12 mouse cellular contexts compared by ENCODE assay signal in the genomic region with DNA sequence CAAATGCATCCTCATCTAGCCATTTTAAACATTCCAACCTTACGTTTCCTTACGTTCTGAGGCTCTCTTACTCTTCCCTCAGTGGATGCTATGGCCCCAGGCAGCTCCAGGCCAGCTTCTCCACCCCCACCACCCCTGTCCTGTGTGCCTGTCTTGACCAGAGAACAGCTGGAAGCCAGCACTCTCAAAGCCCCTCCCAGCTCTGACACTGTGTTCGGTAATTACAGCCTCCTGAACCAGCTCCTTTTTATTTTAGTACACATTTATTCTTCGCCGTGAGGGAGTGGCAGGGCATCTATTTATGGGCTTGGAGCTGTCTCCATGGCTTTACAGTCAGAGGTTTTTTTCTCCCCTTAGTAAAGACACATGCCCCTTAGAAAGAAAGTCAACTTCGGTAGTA.
DNase-seq lines count a peak whose midpoint lies in the region; ATAC-seq and TF ChIP-seq lines count a peak whose summit lies in the region.
"Had no signal": no experiment of that assay in that cellular context is flagged by ENCODE, and none has a peak within 500 bp of the region (broad histone marks: within the 10 kb centered on the region; RNA-seq: fewer than 3 reads in every experiment).

No protein-coding gene starts in this region.

- H3K4me3 ChIP-seq in gastrocnemius, adult 2 months = no peak overlapping the region
- H3K4me3 ChIP-seq in layer of hippocampus, adult 2 months = no peak overlapping the region
- H3K4me3 ChIP-seq in limb, embryonic 14.5 days (replicated peaks; ENCODE audit: low read length) = no peak overlapping the region

- H3K4me2 ChIP-seq in limb, embryonic 14.5 days (replicated peaks; ENCODE audit: low read depth, low read length, severe bottlenecking) = no peak overlapping the region

- no peak for TF ChIP-seq POLR2A in limb, embryonic 14.5 days (IDR thresholded peaks at IDR 0.05; ENCODE audit: borderline replicate concordance, extremely low read depth, insufficient read depth, insufficient read length)

- ATAC-seq in limb, embryonic 14.5 days (ENCODE audit: low FRiP score, low read depth) = peak; percentile 52

- DNase-seq in gastrocnemius, adult 2 months = no peak
- no peak for DNase-seq in gastrocnemius, postnatal 36 days
- DNase-seq in layer of hippocampus, adult 2 months (ENCODE audit: low spot score in 2 of 2) = no peak
- DNase-seq in layer of hippocampus, postnatal 25 days (ENCODE audit: extremely low spot score in 1 of 2, low spot score in 1 of 2) = no peak
- peak; percentile 73 for DNase-seq in brain, adult 2 months (ENCODE audit: low read depth, low spot score)
- no peak for DNase-seq in limb, embryonic 14.5 days (ENCODE audit: low spot score)
- no peak for DNase-seq in cerebellum, adult 18-20 months
- DNase-seq in adrenal gland, postnatal 25 days = no peak
- DNase-seq: cerebellum, postnatal 25 days; kidney, adult 11 months; lung, postnatal 14 days; spleen, adult 18-20 months had no signal

- WGBS in limb, embryonic 14.5 days = 30% methylated on average over 6 of the region's 6 CpGs

- no peak for TF ChIP-seq CTCF in gastrocnemius, adult 2 months (IDR thresholded peaks at IDR 0.05)
- no peak for TF ChIP-seq CTCF in layer of hippocampus, adult 2 months (conservative IDR thresholded peaks at IDR 0.05)

- peaks cover 45% of the 10 kb centered on the region for H3K36me3 ChIP-seq in limb, embryonic 14.5 days (ENCODE audit: control insufficient read depth, insufficient read depth, low read length)

- intact Hi-C loops in gastrocnemius, adult 2 months (cut with DNase I) = no loop called here
- intact Hi-C loops in gastrocnemius, postnatal 36 days (cut with DNase I) = no loop called here

- no peaks in the 10 kb centered on the region for H3K27me3 ChIP-seq in limb, embryonic 14.5 days (ENCODE audit: control insufficient read depth, insufficient read depth, low read length)

- no peaks in the 10 kb centered on the region for H3K9me3 ChIP-seq in limb, embryonic 14.5 days (ENCODE audit: control insufficient read depth, low read length)

- no peak overlapping the region for H3K9ac ChIP-seq in limb, embryonic 14.5 days (ENCODE audit: low read depth, low read length, severe bottlenecking)

- H3K4me1 ChIP-seq in limb, embryonic 14.5 days (ENCODE audit: control insufficient read depth, insufficient read depth, low read length) = peaks cover 49% of the 10 kb centered on the region

- H3K27ac ChIP-seq in gastrocnemius, adult 2 months = peak overlapping the region; percentile 32; the same call in 1 of the 2 replicates
- H3K27ac ChIP-seq in layer of hippocampus, adult 2 months = peak overlapping the region; percentile 68; the same call in 1 of the 2 replicates
- H3K27ac ChIP-seq in limb, embryonic 14.5 days (replicated peaks; ENCODE audit: low read depth, low read length) = peak overlapping the region; percentile 58; the same call in 1 of the 2 replicates
